Mouse (Mus musculus) embryonic fibroblast, embryonic 13.5 days (primary cell): ENCODE data around the gene Ccdc85c.

ENCODE experiments used
- CTCF ChIP-seq: IDR thresholded peaks from 2 replicates; pipeline ENCODE4 v1.5.1; 2011; ENCODE audit warnings: mild to moderate bottlenecking, control low read depth, low read length, moderate library complexity, borderline replicate concordance; ENCODE audit not compliant: insufficient read depth
- POLR2A ChIP-seq: IDR thresholded peaks from 2 replicates; pipeline ENCODE4 v1.6.1; 2011; ENCODE audit warnings: low read depth, mild to moderate bottlenecking, control low read depth, low read length, moderate library complexity

GRCm38 (mm10) chr12:108273466-108274312 is 1.5 kb downstream of the Ccdc85c start:
- TF ChIP-seq CTCF (no peak), POLR2A (no peak)
